Mouse (Mus musculus): ENCODE measurements around the gene Cdr2l. TPM values are rescaled to one million over a fixed set of nuclear protein-coding genes. Genes with fewer than 3 reads are reported as not detected.

Cdr2l gene
- polyA plus RNA-seq, 1 experiment from 2014 or later: 27.3 TPM

- WGBS: 88% methylated on average over 5 of the region's 5 CpGs
- H3K4me1 ChIP-seq: peaks cover 12% of the 10 kb centered on the region
- H3K27me3 ChIP-seq (replicated peaks): no peaks in the 10 kb centered on the region
- H3K9ac ChIP-seq: no peak overlapping the region
- H3K36me3 ChIP-seq (replicated peaks): 0 out of 2 replicates have a peak, but pooled peaks cover 5% of the 10 kb centered on the region
- no peak overlapping the region for H3K4me3 ChIP-seq
- no peak overlapping the region for H3K27ac ChIP-seq
- no peak overlapping the region for H3K4me2 ChIP-seq
- H3K9me3 ChIP-seq: no peaks in the 10 kb centered on the region
- ATAC-seq (replicated peaks): no peak
Measured at GRCm38 (mm10) chr11:115437571-115438122, 55.9 kb downstream of the Cdr2l start.

GRCm38 (mm10) chr11:115439326-115439725 is 57.6 kb downstream of the Cdr2l start:
- WGBS: 87% methylated on average over 3 of the region's 3 CpGs
- Histone ChIP-seq H3K27me3 (replicated peaks) (no peaks in the 10 kb centered on the region), H3K4me1 (peaks cover 12% of the 10 kb centered on the region), H3K36me3 (replicated peaks) (no peaks in the 10 kb centered on the region), H3K4me3 (no peak overlapping the region), H3K9ac (no peak overlapping the region), H3K9me3 (no peaks in the 10 kb centered on the region), H3K27ac (no peak overlapping the region), H3K4me2 (no peak overlapping the region)
- no peak for ATAC-seq (replicated peaks)

GRCm38 (mm10) chr11:115439906-115440595 is 58.3 kb downstream of the Cdr2l start, which contains the start of gene Trim80:
Trim80 (plus strand) TSS chr11:115440545.
- Histone ChIP-seq H3K4me3 (no peak within 1 kb of the TSS), H3K27me3 (replicated peaks) (no peaks in the 10 kb centered on the region), H3K4me2 (no peak within 1 kb of the TSS), H3K36me3 (replicated peaks) (no peaks in the 10 kb centered on the region), H3K4me1 (peaks cover 12% of the 10 kb centered on the region), H3K27ac (no peak within 1 kb of the TSS), H3K9ac (no peak within 1 kb of the TSS), H3K9me3 (no peaks in the 10 kb centered on the region)
- no peak for ATAC-seq (replicated peaks)
- 94% methylated on average over 9 of the region's 9 CpGs for WGBS

- Histone ChIP-seq H3K4me3 (no peak overlapping the region), H3K36me3 (replicated peaks) (no peaks in the 10 kb centered on the region), H3K27ac (no peak overlapping the region), H3K27me3 (replicated peaks) (no peaks in the 10 kb centered on the region), H3K9ac (no peak overlapping the region), H3K9me3 (no peaks in the 10 kb centered on the region), H3K4me2 (no peak overlapping the region), H3K4me1 (peaks cover under 1% of the 10 kb centered on the region)
- no peak for ATAC-seq (replicated peaks)
- WGBS: 47% methylated on average over 15 of the region's 15 CpGs
Measured at GRCm38 (mm10) chr11:115441417-115441816, 59.7 kb downstream of the Cdr2l start.

Other genes with a start within 250 kb of the Cdr2l start
- gene Cd300lf, start 247.9 kb upstream of the Cdr2l start, polyA plus RNA-seq (2015; fragmentation: Nextera tagmentation; extraction: Ambion mirVana): 0.20 and 0.27 TPM in 2 replicates
- 46.4 and 54.6 TPM in 2 replicates for gene Slc9a3r1, start 218.6 kb upstream of the Cdr2l start, polyA plus RNA-seq (2015; fragmentation: Nextera tagmentation; extraction: Ambion mirVana)
- gene Tmem104, start 194.4 kb upstream of the Cdr2l start, polyA plus RNA-seq (2015; fragmentation: Nextera tagmentation; extraction: Ambion mirVana): 12.6 and 15.3 TPM in 2 replicates
- 22.5 and 25.5 TPM in 2 replicates for gene Nat9, start 194.1 kb upstream of the Cdr2l start, polyA plus RNA-seq (2015; fragmentation: Nextera tagmentation; extraction: Ambion mirVana)
- 0.21 and 0.26 TPM in 2 replicates for gene Grin2c, start 114.7 kb upstream of the Cdr2l start, polyA plus RNA-seq (2015; fragmentation: Nextera tagmentation; extraction: Ambion mirVana)
- gene Fdxr, start 104.9 kb upstream of the Cdr2l start, polyA plus RNA-seq (2015; fragmentation: Nextera tagmentation; extraction: Ambion mirVana): 21.5 and 22.1 TPM in 2 replicates
- 0.96 and 1.0 TPM in 2 replicates for gene Fads6, start 84.3 kb upstream of the Cdr2l start, polyA plus RNA-seq (2015; fragmentation: Nextera tagmentation; extraction: Ambion mirVana)
- 0.17 TPM in 1 of 2 replicates, not detected in the other for gene Otop2, start 74.8 kb upstream of the Cdr2l start, polyA plus RNA-seq (2015; fragmentation: Nextera tagmentation; extraction: Ambion mirVana)
- gene Ush1g, start 59.9 kb upstream of the Cdr2l start, polyA plus RNA-seq (2015; fragmentation: Nextera tagmentation; extraction: Ambion mirVana): 0.09 and 0.18 TPM in 2 replicates
- 0.75 and 0.90 TPM in 2 replicates for gene Otop3, start 47.2 kb upstream of the Cdr2l start, polyA plus RNA-seq (2015; fragmentation: Nextera tagmentation; extraction: Ambion mirVana)
- gene Hid1, start 14.2 kb upstream of the Cdr2l start, polyA plus RNA-seq (2015; fragmentation: Nextera tagmentation; extraction: Ambion mirVana): 67.0 and 67.2 TPM in 2 replicates
- 182 and 191 TPM in 2 replicates for gene Mrpl58, start 21.8 kb downstream of the Cdr2l start, polyA plus RNA-seq (2015; fragmentation: Nextera tagmentation; extraction: Ambion mirVana)
- gene Atp5h, start 38.0 kb downstream of the Cdr2l start, polyA plus RNA-seq (2015; fragmentation: Nextera tagmentation; extraction: Ambion mirVana): 782 and 789 TPM in 2 replicates
- 32.3 and 34.8 TPM in 2 replicates for gene Kctd2, start 38.2 kb downstream of the Cdr2l start, polyA plus RNA-seq (2015; fragmentation: Nextera tagmentation; extraction: Ambion mirVana)
- gene Trim80, start 58.6 kb downstream of the Cdr2l start, polyA plus RNA-seq (2015; fragmentation: Nextera tagmentation; extraction: Ambion mirVana): not detected in 2 replicates
- gene Slc16a5, start 80.6 kb downstream of the Cdr2l start, polyA plus RNA-seq (2015; fragmentation: Nextera tagmentation; extraction: Ambion mirVana): 0.09 and 0.42 TPM in 2 replicates
- 20.6 and 20.9 TPM in 2 replicates for gene Armc7, start 93.8 kb downstream of the Cdr2l start, polyA plus RNA-seq (2015; fragmentation: Nextera tagmentation; extraction: Ambion mirVana)
- 98.4 and 108 TPM in 2 replicates for gene Nt5c, start 109.9 kb downstream of the Cdr2l start, polyA plus RNA-seq (2015; fragmentation: Nextera tagmentation; extraction: Ambion mirVana)
- 1,600 and 1,616 TPM in 2 replicates for gene Jpt1, start 132.5 kb downstream of the Cdr2l start, polyA plus RNA-seq (2015; fragmentation: Nextera tagmentation; extraction: Ambion mirVana)
- 990 and 1,015 TPM in 2 replicates for gene Sumo2, start 154.4 kb downstream of the Cdr2l start, polyA plus RNA-seq (2015; fragmentation: Nextera tagmentation; extraction: Ambion mirVana)
- 106 and 118 TPM in 2 replicates for gene Nup85, start 182.5 kb downstream of the Cdr2l start, polyA plus RNA-seq (2015; fragmentation: Nextera tagmentation; extraction: Ambion mirVana)
- gene Mrps7, start 222.0 kb downstream of the Cdr2l start, polyA plus RNA-seq (2015; fragmentation: Nextera tagmentation; extraction: Ambion mirVana): 70.0 and 74.3 TPM in 2 replicates
- 37.5 and 38.1 TPM in 2 replicates for gene Gga3, start 222.1 kb downstream of the Cdr2l start, polyA plus RNA-seq (2015; fragmentation: Nextera tagmentation; extraction: Ambion mirVana)
- gene Mif4gd, start 231.1 kb downstream of the Cdr2l start, polyA plus RNA-seq (2015; fragmentation: Nextera tagmentation; extraction: Ambion mirVana): 11.2 and 12.9 TPM in 2 replicates
- gene Slc25a19, start 246.4 kb downstream of the Cdr2l start, polyA plus RNA-seq (2015; fragmentation: Nextera tagmentation; extraction: Ambion mirVana): 43.5 and 44.5 TPM in 2 replicates

Data from midbrain, embryonic 15.5 days (tissue).